Mouse (Mus musculus): ENCODE measurements around the gene Spata21.
A peak's percentile ranks its signal among the peaks of the same experiment; 100 is the strongest.

Spata21 gene

GRCm38 (mm10) chr4:141074109-141074508 is 14.0 kb upstream of the Spata21 start:
- DNase-seq (ENCODE audit: low spot score in 2 of 2): peak in 1 of 2 experiments; percentile 45

GRCm38 (mm10) chr4:141076761-141077506 is 11.2 kb upstream of the Spata21 start:
- peak; percentile 74 to 82 for DNase-seq (ENCODE audit: low spot score in 2 of 2)

- peak; percentile 95 to 98 for DNase-seq (ENCODE audit: low spot score in 2 of 2)
These were observed 10.2 kb upstream of the Spata21 start, which contains the start of gene Necap2 for GRCm38 (mm10) chr4:141077681-141078509. TSS of gene Necap2 (minus strand) at chr4:141078357.

GRCm38 (mm10) chr4:141078510-141079137 is 9.5 kb upstream of the Spata21 start:
- DNase-seq (ENCODE audit: low spot score in 2 of 2): peak in 1 of 2 experiments; percentile 63

GRCm38 (mm10) chr4:141086862-141087261 is 1.3 kb upstream of the Spata21 start:
- no peak for DNase-seq (ENCODE audit: low spot score in 2 of 2)

GRCm38 (mm10) chr4:141088714-141089113 is 581 bp downstream of the Spata21 start:
- no peak for DNase-seq (ENCODE audit: low spot score in 2 of 2)

- no peak for DNase-seq (ENCODE audit: low spot score in 2 of 2)
These were observed 6.9 kb downstream of the Spata21 start for GRCm38 (mm10) chr4:141095016-141095415.

- no peak for DNase-seq (ENCODE audit: low spot score in 2 of 2)
These were observed 8.6 kb downstream of the Spata21 start for GRCm38 (mm10) chr4:141096710-141097109.

GRCm38 (mm10) chr4:141098935-141099334 is 10.8 kb downstream of the Spata21 start:
- no peak for DNase-seq (ENCODE audit: low spot score in 2 of 2)

- no peak for DNase-seq (ENCODE audit: low spot score in 2 of 2)
These were observed 11.8 kb downstream of the Spata21 start for GRCm38 (mm10) chr4:141099956-141100355.

GRCm38 (mm10) chr4:141101291-141101690 is 13.2 kb downstream of the Spata21 start:
- DNase-seq (ENCODE audit: low spot score in 2 of 2): no peak

GRCm38 (mm10) chr4:141101855-141102254 is 13.7 kb downstream of the Spata21 start:
- DNase-seq (ENCODE audit: low spot score in 2 of 2): peak; percentile 42 to 80

- no peak for DNase-seq (ENCODE audit: low spot score in 2 of 2)
These were observed 18.5 kb downstream of the Spata21 start for GRCm38 (mm10) chr4:141106526-141107183.

- no peak for DNase-seq (ENCODE audit: low spot score in 2 of 2)
These were observed 20.1 kb downstream of the Spata21 start for GRCm38 (mm10) chr4:141108196-141108732.

- no peak for DNase-seq (ENCODE audit: low spot score in 2 of 2)
These were observed 25.7 kb downstream of the Spata21 start for GRCm38 (mm10) chr4:141113831-141114230.

GRCm38 (mm10) chr4:141114521-141114981 is 26.4 kb downstream of the Spata21 start:
- DNase-seq (ENCODE audit: low spot score in 2 of 2): no peak

- no peak for DNase-seq (ENCODE audit: low spot score in 2 of 2)
These were observed 27.3 kb downstream of the Spata21 start for GRCm38 (mm10) chr4:141115398-141115797.

GRCm38 (mm10) chr4:141118691-141119090 is 30.6 kb downstream of the Spata21 start:
- no peak for DNase-seq (ENCODE audit: low spot score in 2 of 2)

GRCm38 (mm10) chr4:141120700-141121099 is 32.6 kb downstream of the Spata21 start:
- DNase-seq (ENCODE audit: low spot score in 2 of 2): peak; percentile 51 to 79

- DNase-seq (ENCODE audit: low spot score in 2 of 2): no peak
These were observed 34.5 kb downstream of the Spata21 start for GRCm38 (mm10) chr4:141122663-141123062.

- no peak for DNase-seq (ENCODE audit: low spot score in 2 of 2)
These were observed 34.9 kb downstream of the Spata21 start for GRCm38 (mm10) chr4:141123065-141123464.
